In the genomic region with DNA sequence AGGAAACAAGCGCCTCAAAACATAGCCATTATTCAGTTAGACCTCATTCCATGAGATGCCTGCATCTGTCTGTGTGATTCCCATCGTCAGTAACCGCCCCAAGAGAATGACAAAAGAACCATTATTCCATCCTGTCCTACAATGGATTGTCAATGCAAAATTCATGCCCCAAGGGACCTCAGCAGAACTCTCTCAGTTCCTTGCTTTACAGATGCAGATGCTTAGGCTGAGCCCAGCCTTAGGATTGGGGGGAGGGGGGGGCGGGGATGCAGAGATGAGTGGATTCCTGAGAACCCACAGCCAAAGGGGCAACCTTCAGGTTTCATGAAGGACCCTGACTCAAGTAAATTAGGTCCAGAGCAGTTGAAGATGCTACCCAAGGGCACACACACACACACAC, we compare ENCODE assay signal across 8 mouse cellular contexts.
A peak's percentile ranks its signal among the peaks of the same experiment; 100 is the strongest.
DNase-seq lines count a peak whose midpoint lies in the region; ATAC-seq and TF ChIP-seq lines count a peak whose summit lies in the region.

No protein-coding gene starts in this region.

- DNase-seq in heart, adult 8-10 months (ENCODE audit: low spot score) = no peak
- DNase-seq in embryo, embryonic 10.5 days (ENCODE audit: low spot score) = peak; percentile 51
- DNase-seq in hindbrain, postnatal 0 days (ENCODE audit: low spot score) = no peak
- DNase-seq in midbrain, postnatal 0 days (ENCODE audit: low spot score) = no peak
- DNase-seq in urinary bladder, postnatal 10 days (ENCODE audit: low spot score) = no peak
- DNase-seq in left cerebral cortex, adult 18-20 months (ENCODE audit: low spot score in 2 of 2) = no peak
- no peak for DNase-seq in urinary bladder, postnatal 4 days (ENCODE audit: low spot score in 2 of 2)

- H3K4me1 ChIP-seq in heart, embryonic 14.5 days (ENCODE audit: control insufficient read depth in 2 of 2, insufficient read depth in 2 of 2, low read length in 2 of 2) = peaks cover 6 to 7% of the 10 kb centered on the region in 2 experiments; a peak in 3 of 4 replicates
- no peaks in the 10 kb centered on the region; the same call in 1 of the 2 replicates for H3K4me1 ChIP-seq in hindbrain, postnatal 0 days (ENCODE audit: insufficient read depth, low read length)
- H3K4me1 ChIP-seq in midbrain, postnatal 0 days (ENCODE audit: insufficient read depth, low read length) = peaks cover 4% of the 10 kb centered on the region; the same call in 1 of the 2 replicates

- no peaks in the 10 kb centered on the region for H3K36me3 ChIP-seq in heart, embryonic 14.5 days (ENCODE audit: control insufficient read depth, insufficient read depth, low read length)
- H3K36me3 ChIP-seq in hindbrain, postnatal 0 days (ENCODE audit: insufficient read depth, low read length) = no peaks in the 10 kb centered on the region
- H3K36me3 ChIP-seq in midbrain, postnatal 0 days (ENCODE audit: insufficient read depth, low read length) = no peaks in the 10 kb centered on the region

- peak overlapping the region in 1 of 2 experiments; percentile 63; a peak in 1 of 4 replicates for H3K4me3 ChIP-seq in heart, embryonic 14.5 days (ENCODE audit: control insufficient read depth in 1 of 2, insufficient read depth in 1 of 2, low read depth in 1 of 2, low read length in 2 of 2)
- peak overlapping the region; percentile 72 for H3K4me3 ChIP-seq in hindbrain, postnatal 0 days (ENCODE audit: low read length)
- H3K4me3 ChIP-seq in midbrain, postnatal 0 days (ENCODE audit: low read depth, low read length) = peak overlapping the region; percentile 51

- no peak for TF ChIP-seq CTCF in hindbrain, postnatal 0 days (IDR thresholded peaks at IDR 0.05; ENCODE audit: low read depth)
- no peak for TF ChIP-seq CTCF in midbrain, postnatal 0 days (IDR thresholded peaks at IDR 0.05)

- ATAC-seq in heart, embryonic 14.5 days (ENCODE audit: insufficient number of reproducible peaks, insufficient read depth, low FRiP score, low read depth) = no peak
- no peak for ATAC-seq in hindbrain, postnatal 0 days
- ATAC-seq in midbrain, postnatal 0 days (ENCODE audit: low FRiP score) = no peak

- H3K27me3 ChIP-seq in heart, embryonic 14.5 days (ENCODE audit: control insufficient read depth, insufficient read depth, low read length) = no peaks in the 10 kb centered on the region
- H3K27me3 ChIP-seq in hindbrain, postnatal 0 days (ENCODE audit: insufficient read depth, low read length) = no peaks in the 10 kb centered on the region
- no peaks in the 10 kb centered on the region for H3K27me3 ChIP-seq in midbrain, postnatal 0 days (ENCODE audit: insufficient read depth, low read length)

- WGBS in heart, embryonic 14.5 days = 37% methylated on average over 4 of the region's 4 CpGs
- WGBS in hindbrain, postnatal 0 days = 8% methylated on average over 4 of the region's 4 CpGs
- 18% methylated on average over 4 of the region's 4 CpGs for WGBS in midbrain, postnatal 0 days

- peak overlapping the region; percentile 98 for H3K4me2 ChIP-seq in heart, embryonic 14.5 days (ENCODE audit: low read length)
- H3K4me2 ChIP-seq in hindbrain, postnatal 0 days (ENCODE audit: low read depth, low read length) = peak overlapping the region; percentile 98
- H3K4me2 ChIP-seq in midbrain, postnatal 0 days (ENCODE audit: low read depth, low read length, poor library complexity, severe bottlenecking) = peak overlapping the region; percentile 95

- H3K9me3 ChIP-seq in heart, embryonic 14.5 days (ENCODE audit: control insufficient read depth, low read length) = no peaks in the 10 kb centered on the region
- H3K9me3 ChIP-seq in hindbrain, postnatal 0 days (ENCODE audit: low read length) = no peaks in the 10 kb centered on the region
- no peaks in the 10 kb centered on the region for H3K9me3 ChIP-seq in midbrain, postnatal 0 days (ENCODE audit: low read length)

- H3K27ac ChIP-seq in heart, embryonic 14.5 days (replicated peaks in 1 of 2; ENCODE audit: control insufficient read depth in 1 of 2, insufficient read depth in 1 of 2, low read depth in 2 of 2, low read length in 2 of 2) = no peak overlapping the region
- H3K27ac ChIP-seq in hindbrain, postnatal 0 days = no peak overlapping the region
- no peak overlapping the region for H3K27ac ChIP-seq in midbrain, postnatal 0 days (ENCODE audit: low read depth, low read length)

- no peak overlapping the region for H3K9ac ChIP-seq in heart, embryonic 14.5 days (ENCODE audit: low read length)
- H3K9ac ChIP-seq in hindbrain, postnatal 0 days (replicated peaks; ENCODE audit: low read length) = peak overlapping the region; percentile 69; the same call in 1 of the 2 replicates
- peak overlapping the region; percentile 63 for H3K9ac ChIP-seq in midbrain, postnatal 0 days (replicated peaks; ENCODE audit: low read length, poor library complexity, severe bottlenecking)
